Mouse (Mus musculus): Measurements from ENCODE around the gene Rnf5.

The Rnf5 gene

DNA sequence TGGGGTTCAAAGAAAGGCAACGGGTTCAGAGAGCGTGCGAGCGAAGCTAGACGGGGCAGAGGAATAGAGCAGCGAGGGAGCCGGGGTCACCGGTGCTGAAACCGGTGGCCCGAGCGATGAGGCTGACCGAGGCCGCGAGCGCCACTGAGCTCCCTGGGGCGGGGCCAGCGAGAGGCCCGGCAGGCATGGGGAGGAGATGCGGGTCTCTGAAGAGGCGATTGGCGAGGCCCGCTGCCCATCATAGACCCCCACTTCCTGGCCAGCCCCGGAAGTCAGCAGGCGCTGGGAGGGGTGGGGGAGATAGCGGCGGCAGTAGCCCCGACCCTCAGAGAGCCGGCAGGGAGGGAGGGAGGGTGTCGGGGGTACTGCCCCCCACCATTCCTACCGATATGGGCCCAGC, 2.1 kb upstream of the Rnf5 start:
- DNase-seq (ENCODE audit: low read depth, low spot score), result peak; percentile 96

DNA sequence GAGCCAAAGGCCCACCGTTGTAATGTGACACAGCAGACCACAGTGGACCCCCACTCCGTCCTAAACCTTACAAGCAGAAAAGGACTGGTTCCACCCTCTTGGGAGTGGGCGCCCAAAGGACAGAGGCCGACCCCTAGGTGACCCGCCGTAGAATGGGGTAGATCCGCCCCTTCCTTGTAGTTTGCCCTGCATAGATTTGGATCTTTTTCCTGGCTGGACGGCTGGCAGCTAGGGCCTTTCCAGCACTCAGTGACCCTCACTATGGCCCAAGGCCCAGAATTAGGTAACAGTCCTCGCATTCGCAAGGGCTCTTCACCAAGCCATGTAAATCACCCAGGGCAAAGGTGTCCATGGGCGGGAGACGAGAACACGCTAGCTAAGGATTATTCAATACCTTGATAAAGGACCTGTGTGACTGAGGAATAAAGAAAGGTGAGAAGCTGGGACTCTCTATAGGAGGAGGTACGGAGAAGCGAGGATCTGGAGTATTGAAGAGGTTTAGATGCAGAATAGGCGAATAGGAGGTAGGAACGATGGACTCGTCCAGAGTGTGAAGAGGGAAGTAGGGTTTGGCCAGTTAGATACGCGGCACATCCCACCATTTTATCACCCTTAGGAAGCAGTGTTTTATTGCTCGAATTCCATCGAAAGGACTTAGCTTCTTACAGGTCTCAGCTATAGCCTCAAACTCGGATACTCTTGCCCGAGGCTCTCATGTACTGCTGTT, 1.2 kb upstream of the Rnf5 start:
- DNase-seq (ENCODE audit: low read depth, low spot score), result no peak

GRCm38 (mm10) chr17:34604061-34604508, 595 bp upstream of the Rnf5 start, which contains the start of gene Agpat1:
Gene Agpat1 (plus strand): TSS chr17:34604262.
- DNase-seq (ENCODE audit: low read depth, low spot score), result peak; percentile 100

DNA sequence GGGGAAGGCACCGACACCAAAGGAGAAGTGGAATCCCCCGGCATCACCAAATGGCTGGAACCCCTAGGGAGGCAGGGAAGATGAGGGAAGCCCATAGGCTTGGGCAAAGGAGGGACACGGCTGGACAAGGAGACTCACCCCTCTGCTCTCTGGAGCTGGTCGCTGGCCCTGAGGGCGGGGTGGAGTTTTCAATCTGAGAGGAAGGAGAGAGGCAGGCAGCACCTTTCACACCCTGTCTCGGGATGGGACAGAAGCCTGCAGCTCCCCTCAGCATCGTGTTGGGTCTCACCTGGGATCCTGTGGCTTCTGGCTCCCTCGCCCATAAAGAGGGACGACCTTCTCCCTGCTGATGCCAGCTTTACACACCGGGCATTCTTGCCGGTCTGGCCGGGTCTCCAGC, 1.7 kb downstream of the Rnf5 start:
- no peak for DNase-seq (ENCODE audit: low read depth, low spot score)

DNA sequence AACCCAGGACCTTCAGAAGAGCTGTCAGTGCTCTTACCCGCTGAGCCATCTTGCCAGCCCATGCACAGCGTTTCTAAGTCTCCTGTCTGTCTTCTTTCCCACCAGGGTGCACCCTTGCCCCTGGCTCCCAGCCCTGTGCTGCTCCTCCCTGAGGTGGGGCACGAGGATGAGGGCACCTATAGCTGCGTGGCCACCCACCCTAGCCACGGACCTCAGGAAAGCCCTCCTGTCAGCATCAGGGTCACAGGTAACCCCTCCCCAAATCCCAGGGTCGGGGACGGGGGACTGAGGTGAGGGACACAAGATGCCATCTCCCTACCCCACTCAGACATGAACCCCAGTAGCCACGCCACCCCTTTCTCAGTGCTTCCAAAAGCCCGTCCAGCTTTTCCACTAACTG, 3.6 kb downstream of the Rnf5 start:
- no peak for DNase-seq (ENCODE audit: low read depth, low spot score)

DNA sequence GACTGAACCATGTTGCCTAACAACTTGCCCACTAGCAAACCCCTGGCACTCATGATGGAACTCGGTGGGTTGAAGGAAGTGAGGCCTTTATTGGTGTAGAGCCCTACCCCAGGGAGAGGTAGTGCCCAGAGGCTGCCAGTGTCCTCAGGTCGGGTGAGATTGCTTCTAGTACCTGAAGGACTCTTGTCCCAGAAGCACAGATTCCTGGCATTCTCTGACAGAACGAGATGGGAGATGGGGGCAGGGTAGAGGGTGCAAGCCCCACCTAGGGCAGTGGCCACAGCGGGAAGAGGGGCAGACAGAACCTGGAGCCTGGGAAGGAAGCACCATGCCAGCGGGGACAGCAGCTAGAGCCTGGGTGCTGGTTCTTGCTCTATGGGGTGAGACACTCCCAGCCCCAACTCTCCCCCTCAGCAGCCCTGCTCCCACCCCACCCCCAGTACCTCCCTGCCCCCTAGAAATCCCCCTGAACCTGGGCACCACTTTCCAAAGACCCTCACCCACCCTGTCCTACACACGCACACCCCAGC, 5.9 kb downstream of the Rnf5 start, which contains the start of gene Ager:
Ager (plus strand) TSS at position 297 of the 530 bp plus-strand sequence.
- DNase-seq (ENCODE audit: low read depth, low spot score), result no peak

DNA sequence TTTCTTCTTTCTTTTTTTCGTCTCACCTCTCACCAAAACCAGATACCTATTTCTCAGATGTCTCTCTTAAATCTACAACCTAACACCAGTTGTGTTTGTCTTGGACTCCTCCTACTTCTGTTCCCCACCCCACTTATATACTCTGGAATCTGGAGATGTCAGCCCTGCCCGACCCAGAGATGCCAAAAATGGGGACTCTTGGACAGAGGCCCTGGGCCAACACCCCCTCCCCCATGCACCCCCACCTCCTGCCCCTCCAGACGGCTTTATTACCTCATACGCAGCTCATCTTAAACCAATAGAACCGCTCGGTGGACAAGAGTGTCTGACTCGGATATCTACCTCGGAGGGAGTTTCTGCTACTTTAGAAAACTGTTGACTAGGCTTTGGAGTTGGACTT, 7.4 kb downstream of the Rnf5 start:
- no peak for DNase-seq (ENCODE audit: low read depth, low spot score)

DNA sequence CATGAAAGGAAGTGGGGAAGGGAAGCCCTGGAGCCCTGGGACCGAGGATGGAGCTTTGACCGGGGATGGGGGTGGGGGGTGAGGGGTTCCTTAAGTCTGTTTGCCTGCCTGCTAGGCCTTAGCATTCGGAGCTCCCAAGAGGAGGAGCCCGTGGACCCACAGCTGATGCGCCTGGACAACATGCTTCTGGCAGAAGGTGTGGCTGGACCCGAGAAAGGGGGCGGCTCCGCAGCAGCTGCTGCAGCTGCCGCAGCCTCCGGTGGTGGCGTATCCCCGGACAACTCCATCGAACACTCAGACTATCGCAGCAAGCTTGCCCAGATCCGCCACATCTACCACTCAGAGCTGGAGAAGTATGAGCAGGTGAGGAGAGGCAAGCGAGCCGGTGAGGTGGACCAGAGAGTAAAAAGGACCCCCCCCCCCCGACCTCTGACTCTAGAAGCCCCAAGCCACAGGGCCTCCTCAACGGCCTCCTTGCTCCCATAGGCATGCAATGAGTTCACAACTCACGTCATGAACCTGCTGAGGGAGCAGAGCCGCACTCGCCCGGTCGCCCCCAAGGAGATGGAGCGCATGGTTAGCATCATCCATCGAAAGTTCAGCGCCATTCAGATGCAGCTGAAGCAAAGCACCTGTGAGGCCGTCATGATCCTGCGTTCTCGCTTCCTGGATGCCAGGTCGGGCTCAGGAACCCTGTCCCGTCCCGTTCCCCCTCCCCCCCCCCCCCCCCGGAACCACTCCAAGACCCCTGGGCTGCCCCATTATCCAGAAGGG, 9.6 kb downstream of the Rnf5 start:
- DNase-seq (ENCODE audit: low read depth, low spot score), result peak; percentile 38

- DNase-seq (ENCODE audit: low read depth, low spot score), result peak; percentile 79
These were observed 10.6 kb downstream of the Rnf5 start for GRCm38 (mm10) chr17:34592581-34593549.

DNA sequence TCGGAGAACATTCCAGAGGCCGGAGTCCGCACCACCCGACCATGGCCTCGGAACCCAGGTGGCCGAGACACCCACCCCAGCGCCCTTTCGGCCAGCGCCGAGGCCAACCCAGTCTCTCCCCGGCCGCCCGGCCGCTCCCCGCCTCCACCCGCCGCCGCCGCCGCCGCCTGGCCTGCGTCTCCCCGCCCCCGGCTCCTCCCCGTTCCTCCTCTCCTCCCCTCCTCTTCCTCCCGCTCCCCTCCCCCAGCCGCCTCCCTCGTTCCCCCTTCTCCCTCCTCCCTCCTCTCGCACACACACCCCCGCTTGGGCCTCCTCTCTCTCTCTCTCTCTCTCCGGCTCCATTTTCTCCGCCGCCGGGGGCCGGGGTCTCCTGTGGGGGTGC, 11.5 kb downstream of the Rnf5 start:
- DNase-seq (ENCODE audit: low read depth, low spot score), result peak; percentile 85

GRCm38 (mm10) chr17:34591029-34591993, 12.2 kb downstream of the Rnf5 start, which contains the start of gene Pbx2:
Gene Pbx2 (plus strand): TSS chr17:34591266.
- DNase-seq (ENCODE audit: low read depth, low spot score), result peak; percentile 41

DNA sequence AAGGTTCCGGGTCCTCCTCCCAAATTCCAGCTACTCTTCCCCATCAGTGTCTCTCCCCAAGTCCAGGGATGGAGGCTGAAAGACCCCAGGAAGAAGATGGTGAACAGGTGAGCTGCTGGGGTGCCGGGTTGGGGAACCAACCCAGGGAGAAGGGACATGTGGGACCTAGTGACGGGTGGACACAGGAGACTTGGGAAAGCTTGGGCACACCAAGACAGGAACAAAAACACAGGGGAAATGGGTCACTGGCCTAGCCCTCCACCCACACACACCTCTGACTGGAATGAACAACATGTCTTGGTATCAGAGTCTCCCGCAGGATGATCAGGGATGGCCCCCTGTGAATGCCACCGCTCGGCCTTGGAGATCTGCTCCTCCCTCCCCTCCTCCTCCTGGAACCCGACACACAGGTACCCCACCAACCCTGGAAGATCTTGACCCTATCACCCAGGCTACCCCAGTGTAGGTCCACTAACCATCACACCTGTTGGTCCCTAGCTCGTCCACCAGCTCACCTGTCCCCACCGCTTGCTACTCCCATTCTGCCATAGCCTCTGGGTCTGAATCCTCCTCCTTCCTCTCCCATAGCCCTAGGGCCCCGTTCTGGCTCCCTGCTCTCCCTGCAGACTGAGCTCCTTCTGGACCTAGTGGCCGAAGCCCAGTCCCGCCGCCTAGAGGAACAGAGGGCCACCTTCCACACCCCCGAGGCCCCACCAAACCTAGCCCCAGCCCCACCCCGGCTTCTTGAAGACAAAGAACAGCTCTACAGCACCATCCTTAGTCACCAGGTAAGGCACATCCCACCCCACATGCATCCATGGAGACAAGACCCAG, 13.1 kb downstream of the Rnf5 start:
- DNase-seq (ENCODE audit: low read depth, low spot score), result no peak

- DNase-seq (ENCODE audit: low read depth, low spot score), result peak; percentile 68
These were observed 13.8 kb downstream of the Rnf5 start, which contains the start of gene Gpsm3 for GRCm38 (mm10) chr17:34589681-34590101. Gene Gpsm3 (plus strand): TSS chr17:34589806.

DNA sequence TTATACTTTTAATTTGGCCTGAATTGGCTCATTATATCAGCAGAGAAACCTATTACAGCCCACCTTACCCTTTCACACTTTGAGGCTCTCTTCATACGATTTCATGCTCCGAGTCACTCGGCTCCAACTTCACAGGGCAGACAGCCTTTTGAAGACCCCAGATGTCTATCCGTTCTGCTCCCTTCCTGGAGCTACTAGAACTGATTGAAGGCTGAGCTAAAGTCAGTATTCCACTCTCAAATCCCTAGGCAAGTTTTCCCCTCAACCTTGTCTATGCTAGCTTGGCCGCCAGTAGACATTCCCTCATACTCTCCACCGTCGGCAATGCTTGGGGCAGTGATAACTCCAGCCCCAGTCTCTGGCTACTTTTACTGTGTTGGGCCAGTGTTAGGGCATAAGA, 14.3 kb downstream of the Rnf5 start:
- no peak for DNase-seq (ENCODE audit: low read depth, low spot score)

GRCm38 (mm10) chr17:34588767-34589166, 14.7 kb downstream of the Rnf5 start:
- DNase-seq (ENCODE audit: low read depth, low spot score), result no peak

DNA sequence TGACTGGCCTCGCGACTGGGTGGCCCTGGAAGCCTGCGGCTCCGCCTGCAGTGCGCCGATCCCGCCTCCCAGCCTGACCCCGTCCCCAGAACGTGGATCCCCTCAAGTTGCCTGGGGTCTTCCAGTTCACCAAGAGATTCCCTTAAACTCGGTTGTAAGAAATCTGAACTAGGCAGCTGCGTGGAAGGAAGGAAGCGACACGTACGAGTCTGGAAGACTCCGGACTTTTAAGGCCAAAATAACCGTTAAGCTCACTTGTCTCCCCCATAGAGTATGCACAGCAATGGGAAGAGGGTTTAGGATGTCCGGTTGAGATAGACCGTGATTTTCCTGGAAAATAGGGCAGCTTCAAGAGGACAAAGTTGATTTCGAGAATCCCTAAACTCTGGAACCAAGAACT, 15.7 kb downstream of the Rnf5 start:
- no peak for DNase-seq (ENCODE audit: low read depth, low spot score)

DNA sequence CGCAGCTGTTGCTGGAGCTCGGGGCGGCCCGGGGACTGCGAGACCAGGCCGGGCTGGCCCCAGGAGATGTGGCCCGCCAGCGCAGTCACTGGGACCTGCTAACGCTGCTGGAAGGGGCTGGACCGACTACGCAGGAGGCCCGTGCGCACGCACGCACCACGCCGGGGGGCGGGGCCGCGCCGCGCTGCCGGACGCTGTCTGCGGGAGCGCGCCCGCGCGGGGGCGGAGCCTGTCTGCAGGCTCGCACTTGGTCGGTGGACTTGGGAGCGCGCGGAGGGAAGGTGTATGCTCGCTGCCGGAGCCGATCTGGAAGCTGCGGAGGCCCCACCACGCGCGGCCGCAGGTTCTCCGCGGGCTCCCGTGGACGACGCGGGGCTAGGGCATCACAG, 16.1 kb downstream of the Rnf5 start:
- peak; percentile 92 for DNase-seq (ENCODE audit: low read depth, low spot score)

GRCm38 (mm10) chr17:34586796-34587422, 16.6 kb downstream of the Rnf5 start:
- peak; percentile 97 for DNase-seq (ENCODE audit: low read depth, low spot score)

Data from R1 (cell line).